Mouse (Mus musculus) ES-E14 (cell line): ENCODE data around the gene Fbxo31.

Source experiments
- CHD2 ChIP-seq: IDR thresholded peaks from 2 replicates; pipeline ENCODE4 v1.6.1; 2014; ENCODE audit warnings: mild to moderate bottlenecking, low read depth, low read length, inconsistent platforms
- HCFC1 ChIP-seq: IDR thresholded peaks from 2 replicates; pipeline ENCODE4 v1.6.1; 2012; ENCODE audit warnings: low read length, inconsistent platforms, borderline replicate concordance; ENCODE audit not compliant: insufficient read depth

DNA sequence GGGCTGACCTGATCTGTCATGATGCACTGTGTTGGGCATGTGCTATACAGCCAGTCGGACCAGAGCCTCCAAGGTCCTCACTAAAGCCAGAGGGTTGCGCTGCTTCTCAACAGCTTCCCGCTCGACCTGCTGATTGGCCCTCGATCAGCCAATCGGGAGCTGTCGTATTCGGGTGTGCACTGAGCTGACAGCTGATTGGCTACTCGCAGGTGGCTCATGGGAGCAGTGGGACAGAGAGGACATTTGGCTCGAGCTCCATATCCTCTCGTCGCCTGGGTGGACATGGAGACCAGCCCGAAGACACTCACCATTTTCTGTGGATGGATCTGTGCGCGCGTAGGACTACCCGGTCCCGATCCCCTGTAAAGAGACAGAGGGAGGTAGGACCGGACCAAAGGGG, 36.7 kb downstream of the Fbxo31 start:
- TF ChIP-seq CHD2 (peak; percentile 82), HCFC1 (no peak)
